Mouse (Mus musculus): ENCODE data around the gene Hist1h2bg. TPM values are rescaled to one million over a fixed set of nuclear protein-coding genes. Genes with fewer than 3 reads are reported as not detected.
"Not testable (repeated sequence)": the region's sequence is repeated elsewhere in the genome, so short reads cannot be mapped to it uniquely, and the experiment has no call there.

Hist1h2bg gene
- polyA plus RNA-seq, 1 experiment from 2014 or later, result 6.5 TPM

- no peak overlapping the region for H3K9ac ChIP-seq (ENCODE audit: low read depth, low read length)
- no peaks in the 10 kb centered on the region for H3K9me3 ChIP-seq (replicated peaks; ENCODE audit: control insufficient read depth, low read length)
- H3K36me3 ChIP-seq (ENCODE audit: control insufficient read depth, insufficient read depth, low read length), result no peaks in the 10 kb centered on the region
- no peak for ATAC-seq (replicated peaks; ENCODE audit: insufficient number of reproducible peaks, low FRiP score, low TSS enrichment)
- H3K4me3 ChIP-seq (ENCODE audit: low read depth, low read length), result no peak overlapping the region
- WGBS (ENCODE audit: insufficient replicate concordance), result 76% methylated on average over 2 of the region's 2 CpGs
- no peaks in the 10 kb centered on the region for H3K27me3 ChIP-seq (ENCODE audit: control insufficient read depth, insufficient read depth, low read length)
- H3K27ac ChIP-seq (ENCODE audit: low read depth, low read length), result no peak overlapping the region
- no peaks in the 10 kb centered on the region for H3K4me1 ChIP-seq (ENCODE audit: control insufficient read depth, insufficient read depth, low read length)
- no peak overlapping the region for H3K4me2 ChIP-seq
These were observed 6.7 kb upstream of the Hist1h2bg start for GRCm38 (mm10) chr13:23564482-23564881.

- H3K36me3 ChIP-seq (ENCODE audit: control insufficient read depth, insufficient read depth, low read length); H3K4me1 ChIP-seq (ENCODE audit: control insufficient read depth, insufficient read depth, low read length); H3K9me3 ChIP-seq (replicated peaks; ENCODE audit: control insufficient read depth, low read length); H3K27me3 ChIP-seq (ENCODE audit: control insufficient read depth, insufficient read depth, low read length): not testable (repeated sequence)
- peak overlapping the region; percentile 96 for H3K27ac ChIP-seq (ENCODE audit: low read depth, low read length)
- ATAC-seq (replicated peaks; ENCODE audit: insufficient number of reproducible peaks, low FRiP score, low TSS enrichment), result peak; percentile 5; the same call in 1 of the 2 replicates
- H3K9ac ChIP-seq (ENCODE audit: low read depth, low read length), result peak overlapping the region; percentile 62
- 4% methylated on average over 23 of the region's 41 CpGs for WGBS (ENCODE audit: insufficient replicate concordance)
- H3K4me3 ChIP-seq (ENCODE audit: low read depth, low read length), result peak overlapping the region; percentile 51
- H3K4me2 ChIP-seq, result peak overlapping the region; percentile 75
These were observed 755 bp upstream of the Hist1h2bg start for GRCm38 (mm10) chr13:23570261-23571021.

- not testable (repeated sequence) for H3K27me3 ChIP-seq (ENCODE audit: control insufficient read depth, insufficient read depth, low read length); ATAC-seq (replicated peaks; ENCODE audit: insufficient number of reproducible peaks, low FRiP score, low TSS enrichment); H3K4me1 ChIP-seq (ENCODE audit: control insufficient read depth, insufficient read depth, low read length); H3K9me3 ChIP-seq (replicated peaks; ENCODE audit: control insufficient read depth, low read length); H3K36me3 ChIP-seq (ENCODE audit: control insufficient read depth, insufficient read depth, low read length)
- peak overlapping the region; percentile 51 for H3K4me3 ChIP-seq (ENCODE audit: low read depth, low read length)
- peak overlapping the region; percentile 78 for H3K9ac ChIP-seq (ENCODE audit: low read depth, low read length)
- H3K27ac ChIP-seq (ENCODE audit: low read depth, low read length), result peak overlapping the region; percentile 96
- 4% methylated on average over 10 of the region's 34 CpGs for whole genome bisulfite sequencing (ENCODE audit: insufficient replicate concordance)
- peak overlapping the region; percentile 75 for H3K4me2 ChIP-seq
These were observed 465 bp downstream of the Hist1h2bg start for GRCm38 (mm10) chr13:23571504-23572217.

- H3K27ac ChIP-seq (ENCODE audit: low read depth, low read length), result peak overlapping the region; percentile 96
- peak overlapping the region; percentile 75 for H3K4me2 ChIP-seq
- H3K9me3 ChIP-seq (replicated peaks; ENCODE audit: control insufficient read depth, low read length), result no peaks in the 10 kb centered on the region
- ATAC-seq (replicated peaks; ENCODE audit: insufficient number of reproducible peaks, low FRiP score, low TSS enrichment), result no peak
- H3K4me3 ChIP-seq (ENCODE audit: low read depth, low read length), result peak overlapping the region; percentile 51
- H3K4me1 ChIP-seq (ENCODE audit: control insufficient read depth, insufficient read depth, low read length), result peaks cover 10% of the 10 kb centered on the region
- H3K9ac ChIP-seq (ENCODE audit: low read depth, low read length), result peak overlapping the region; percentile 78; the same call in 1 of the 2 replicates
- no peaks in the 10 kb centered on the region for H3K36me3 ChIP-seq (ENCODE audit: control insufficient read depth, insufficient read depth, low read length)
- H3K27me3 ChIP-seq (ENCODE audit: control insufficient read depth, insufficient read depth, low read length), result no peaks in the 10 kb centered on the region
- WGBS (ENCODE audit: insufficient replicate concordance), result 40% methylated on average over 2 of the region's 2 CpGs
These were observed 1.2 kb downstream of the Hist1h2bg start for GRCm38 (mm10) chr13:23572218-23573033.

GRCm38 (mm10) chr13:23573034-23573897, 2.1 kb downstream of the Hist1h2bg start:
- peak overlapping the region; percentile 51 for H3K4me3 ChIP-seq (ENCODE audit: low read depth, low read length)
- not testable (repeated sequence) for H3K27me3 ChIP-seq (ENCODE audit: control insufficient read depth, insufficient read depth, low read length); H3K9me3 ChIP-seq (replicated peaks; ENCODE audit: control insufficient read depth, low read length); ATAC-seq (replicated peaks; ENCODE audit: insufficient number of reproducible peaks, low FRiP score, low TSS enrichment); H3K36me3 ChIP-seq (ENCODE audit: control insufficient read depth, insufficient read depth, low read length)
- 13% methylated on average over 17 of the region's 20 CpGs for WGBS (ENCODE audit: insufficient replicate concordance)
- H3K4me1 ChIP-seq (ENCODE audit: control insufficient read depth, insufficient read depth, low read length), result peaks cover 10% of the 10 kb centered on the region
- H3K9ac ChIP-seq (ENCODE audit: low read depth, low read length), result peak overlapping the region; percentile 76
- H3K27ac ChIP-seq (ENCODE audit: low read depth, low read length), result peak overlapping the region; percentile 96
- H3K4me2 ChIP-seq, result peak overlapping the region; percentile 75

- not testable (repeated sequence) for H3K27me3 ChIP-seq (ENCODE audit: control insufficient read depth, insufficient read depth, low read length); H3K36me3 ChIP-seq (ENCODE audit: control insufficient read depth, insufficient read depth, low read length); H3K9me3 ChIP-seq (replicated peaks; ENCODE audit: control insufficient read depth, low read length)
- peak within 1 kb of the TSS; percentile 75 for H3K4me2 ChIP-seq
- WGBS (ENCODE audit: insufficient replicate concordance), result under 1% methylated on average over 30 of the region's 42 CpGs
- peaks cover 10% of the 10 kb centered on the region for H3K4me1 ChIP-seq (ENCODE audit: control insufficient read depth, insufficient read depth, low read length)
- peak; percentile 90 for ATAC-seq (replicated peaks; ENCODE audit: insufficient number of reproducible peaks, low FRiP score, low TSS enrichment)
- H3K27ac ChIP-seq (ENCODE audit: low read depth, low read length), result peak within 1 kb of the TSS; percentile 96
- H3K4me3 ChIP-seq (ENCODE audit: low read depth, low read length), result peak within 1 kb of the TSS; percentile 45
- peak within 1 kb of the TSS; percentile 76 for H3K9ac ChIP-seq (ENCODE audit: low read depth, low read length)
These were observed 2.8 kb downstream of the Hist1h2bg start, which contains the start of the genes Hist1h2bf and Hist1h2ad for GRCm38 (mm10) chr13:23573898-23574524. TSS of gene Hist1h2bf (minus strand) at chr13:23574196. TSS of gene Hist1h2ad (plus strand) at chr13:23574381.

- H3K4me3 ChIP-seq (ENCODE audit: low read depth, low read length), result peak overlapping the region; percentile 25
- H3K36me3 ChIP-seq (ENCODE audit: control insufficient read depth, insufficient read depth, low read length); H3K9me3 ChIP-seq (replicated peaks; ENCODE audit: control insufficient read depth, low read length); H3K27me3 ChIP-seq (ENCODE audit: control insufficient read depth, insufficient read depth, low read length); ATAC-seq (replicated peaks; ENCODE audit: insufficient number of reproducible peaks, low FRiP score, low TSS enrichment): not testable (repeated sequence)
- 5% methylated on average over 5 of the region's 39 CpGs for WGBS (ENCODE audit: insufficient replicate concordance)
- peaks cover 10% of the 10 kb centered on the region for H3K4me1 ChIP-seq (ENCODE audit: control insufficient read depth, insufficient read depth, low read length)
- H3K4me2 ChIP-seq, result peak overlapping the region; percentile 75
- peak overlapping the region; percentile 59; the same call in 1 of the 2 replicates for H3K9ac ChIP-seq (ENCODE audit: low read depth, low read length)
- H3K27ac ChIP-seq (ENCODE audit: low read depth, low read length), result peak overlapping the region; percentile 96
These were observed 3.5 kb downstream of the Hist1h2bg start for GRCm38 (mm10) chr13:23574546-23575170.
